Mouse (Mus musculus): ENCODE data around the gene Cd1d1.
"Not testable (repeated sequence)": the region's sequence is repeated elsewhere in the genome, so short reads cannot be mapped to it uniquely, and the experiment has no call there.

Cd1d1 gene

DNA sequence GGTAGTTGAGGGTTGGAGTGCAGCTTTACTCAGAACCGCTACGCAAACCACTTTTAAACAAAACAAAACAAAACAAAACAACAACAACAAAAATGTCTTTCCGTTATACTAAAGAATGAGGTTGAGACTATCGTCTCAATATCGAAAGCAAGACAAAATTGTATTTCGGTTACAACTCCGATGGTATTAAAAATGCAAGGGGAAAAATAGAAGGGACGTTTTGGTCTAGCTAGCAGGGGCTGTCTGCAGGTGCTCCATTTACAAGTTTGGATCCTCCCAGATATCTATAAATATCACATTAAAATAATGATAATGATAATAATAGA is at the start of gene Cd1d1:
Cd1d1 (minus strand) TSS at position 27 of the 326 bp plus-strand sequence.
- DNase-seq (ENCODE audit: low spot score) = no peak

DNA sequence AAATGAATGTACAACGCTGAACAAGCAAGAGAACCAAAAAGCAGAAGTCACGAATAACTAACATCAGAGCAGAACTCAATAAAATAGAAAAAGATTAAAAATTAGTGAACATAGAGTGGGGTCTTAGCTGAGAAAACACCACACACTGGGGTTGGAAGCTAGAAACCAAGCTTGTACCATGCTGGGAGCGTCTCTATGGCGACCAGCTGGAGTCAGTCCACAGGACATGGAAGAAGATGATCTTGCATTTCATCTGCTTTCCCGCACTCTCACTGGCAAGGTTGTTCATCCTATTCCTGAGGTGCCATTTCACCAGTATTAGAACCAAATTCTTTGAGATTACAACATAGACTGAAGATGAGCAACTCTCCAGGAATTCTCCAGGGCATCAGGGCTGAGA is 48.6 kb upstream of the Cd1d1 start:
- DNase-seq (ENCODE audit: low spot score) = no peak

DNA sequence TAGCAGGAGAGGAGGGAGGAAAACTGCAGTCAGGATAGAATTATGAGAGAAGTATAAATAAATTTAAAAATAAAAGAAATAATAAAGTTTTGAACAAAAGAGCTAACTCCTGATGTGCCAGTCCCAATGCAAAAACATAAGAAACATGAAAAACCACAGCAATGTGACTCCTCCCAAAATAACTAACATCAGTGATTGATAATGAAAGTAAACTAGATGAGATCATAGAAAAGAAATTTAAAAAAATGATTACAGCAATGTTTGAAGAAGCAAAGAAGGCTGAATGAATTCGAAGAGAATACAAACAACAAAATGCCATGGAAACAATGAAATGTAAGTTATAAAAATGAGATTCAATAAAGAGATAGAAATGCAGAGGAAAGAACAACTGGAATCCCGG is 42.5 kb upstream of the Cd1d1 start:
- DNase-seq (ENCODE audit: low spot score) = no peak

DNA sequence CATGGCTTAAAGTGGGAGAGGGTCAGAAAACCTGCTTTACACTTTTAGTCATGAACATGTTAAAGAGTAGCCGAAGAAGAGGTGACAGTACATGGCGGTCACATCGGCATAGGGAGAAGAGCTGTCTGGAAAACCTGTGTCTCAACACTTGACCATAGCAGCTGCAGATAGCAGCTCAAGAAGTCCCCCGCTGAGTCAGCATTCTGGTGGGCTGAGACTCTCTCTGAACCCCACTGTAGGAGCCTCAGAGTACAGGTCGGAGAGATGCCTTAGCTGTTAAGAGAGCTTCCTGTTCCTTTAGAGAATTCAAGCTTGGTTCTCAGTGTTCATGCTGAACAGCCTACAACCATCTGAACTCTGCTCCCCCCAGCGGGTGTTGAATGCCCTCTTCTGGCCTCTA is 39.3 kb upstream of the Cd1d1 start:
- DNase-seq (ENCODE audit: low spot score) = no peak

DNA sequence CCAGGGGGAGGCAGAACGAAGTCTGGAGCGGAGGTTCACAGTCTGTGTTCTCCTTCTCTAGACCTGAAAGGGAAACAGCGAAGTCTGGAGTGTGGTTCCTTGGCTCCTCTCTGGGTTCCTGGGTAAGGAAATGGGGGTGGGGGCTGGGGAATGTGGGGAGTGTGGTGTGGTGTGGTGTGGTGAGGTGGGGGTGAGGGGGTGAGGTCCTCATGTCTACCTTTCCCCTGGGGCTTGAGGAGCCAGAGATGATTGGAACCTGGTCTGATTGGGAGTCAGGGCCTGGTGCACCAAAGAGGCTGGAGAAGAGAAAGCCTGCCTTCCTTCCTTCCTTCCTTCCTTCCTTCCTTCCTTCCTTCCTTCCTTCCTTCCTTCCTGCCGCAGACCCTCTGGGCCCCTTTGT is 34.8 kb upstream of the Cd1d1 start:
- DNase-seq (ENCODE audit: low spot score) = no peak

DNA sequence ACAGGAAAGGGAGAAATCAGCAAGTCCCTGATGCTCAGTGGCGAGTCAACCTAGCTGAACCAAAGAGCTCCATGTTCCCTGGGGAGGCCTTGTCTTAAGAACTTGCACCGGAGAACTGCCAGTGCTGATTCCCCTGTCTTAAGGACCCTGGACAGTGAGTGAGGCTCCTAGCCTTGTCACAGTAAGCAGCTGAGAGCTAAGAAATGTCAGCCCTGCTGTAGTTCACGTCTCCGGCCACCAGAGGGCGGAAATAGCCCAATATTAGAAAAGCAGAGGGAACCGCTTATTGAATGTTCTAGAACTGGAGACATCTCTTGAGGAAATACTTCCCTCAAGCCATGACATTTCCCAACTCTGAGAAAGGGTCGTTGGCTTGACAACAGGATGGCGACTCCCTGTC is 34.1 kb upstream of the Cd1d1 start:
- DNase-seq (ENCODE audit: low spot score) = peak; percentile 84

DNA sequence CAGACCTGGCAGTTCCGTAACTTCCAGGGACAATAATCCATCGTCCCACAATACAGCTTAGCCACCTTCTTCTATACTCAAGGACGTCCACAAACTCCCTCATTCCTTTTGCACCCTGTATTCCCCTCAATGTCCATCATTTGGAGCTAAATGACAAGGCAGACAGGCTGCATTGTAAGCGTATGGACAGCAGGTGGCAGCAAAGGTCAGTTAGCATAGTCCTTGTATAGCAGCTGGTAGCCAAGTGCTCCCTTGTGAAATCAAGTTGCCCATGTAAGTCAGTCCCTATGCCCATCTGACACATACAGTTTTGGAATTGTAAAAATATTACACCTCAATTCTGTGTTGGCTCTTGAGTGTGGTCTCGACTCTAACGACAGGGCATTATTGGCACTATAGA is 31.6 kb upstream of the Cd1d1 start:
- DNase-seq (ENCODE audit: low spot score) = peak; percentile 53

DNA sequence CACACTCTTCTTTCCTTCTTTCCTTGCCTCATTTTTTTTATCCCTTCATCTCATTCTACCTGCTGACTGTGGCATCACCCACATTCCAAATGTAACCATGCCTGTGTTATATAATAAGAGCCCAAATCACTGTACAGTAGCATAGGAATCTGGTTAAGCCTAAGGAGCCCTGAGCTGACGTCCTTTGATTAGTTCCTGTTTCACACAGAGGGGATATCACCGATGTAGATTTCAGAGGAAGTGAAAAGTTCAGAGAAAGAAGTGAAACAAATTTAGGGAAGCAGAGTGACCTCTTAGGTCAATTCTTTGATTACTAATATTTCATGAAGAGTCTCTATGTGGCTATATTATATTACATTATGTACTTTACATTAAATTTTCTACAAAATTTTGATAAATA is 18.5 kb upstream of the Cd1d1 start:
- DNase-seq (ENCODE audit: low spot score) = no peak

DNA sequence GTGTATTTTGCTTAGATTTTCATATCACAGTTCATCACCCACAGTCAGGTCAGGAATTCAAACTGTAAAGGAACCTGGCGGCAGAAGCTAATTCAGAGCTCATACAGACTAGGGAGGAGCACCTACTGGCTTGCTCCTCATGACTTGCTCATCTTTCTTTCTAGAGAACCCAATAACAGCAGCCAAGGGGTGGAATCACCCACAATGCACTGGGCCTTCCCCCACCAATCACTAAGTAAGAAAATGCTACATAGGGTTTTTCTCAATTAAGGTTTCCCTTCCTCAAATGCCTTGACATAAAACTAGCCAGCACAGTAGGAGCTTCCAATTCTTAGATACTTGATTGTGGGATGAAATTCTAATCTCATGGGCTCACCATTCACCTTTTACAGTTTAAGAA is 17.8 kb upstream of the Cd1d1 start:
- no peak for DNase-seq (ENCODE audit: low spot score)

DNA sequence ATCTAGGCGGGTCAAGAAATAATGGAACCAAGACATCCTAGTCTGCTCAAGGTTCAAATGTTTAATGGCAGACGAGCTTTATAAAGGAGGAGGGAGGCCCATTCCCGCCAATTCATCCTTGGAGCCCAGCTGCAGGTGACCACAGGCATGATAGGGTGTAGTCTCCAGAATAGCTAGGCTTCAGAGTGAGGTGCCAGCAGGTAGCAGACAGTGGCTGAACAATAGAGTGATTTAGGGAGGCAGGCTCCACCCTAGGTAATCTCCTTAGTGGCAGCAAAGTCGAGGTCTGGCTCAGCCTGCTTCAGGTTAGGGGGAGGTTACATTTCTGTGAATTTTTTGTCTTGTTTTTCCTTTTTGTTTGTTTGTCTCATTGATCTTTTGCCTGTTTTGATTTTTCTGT is 16.7 kb upstream of the Cd1d1 start:
- no peak for DNase-seq (ENCODE audit: low spot score)

DNA sequence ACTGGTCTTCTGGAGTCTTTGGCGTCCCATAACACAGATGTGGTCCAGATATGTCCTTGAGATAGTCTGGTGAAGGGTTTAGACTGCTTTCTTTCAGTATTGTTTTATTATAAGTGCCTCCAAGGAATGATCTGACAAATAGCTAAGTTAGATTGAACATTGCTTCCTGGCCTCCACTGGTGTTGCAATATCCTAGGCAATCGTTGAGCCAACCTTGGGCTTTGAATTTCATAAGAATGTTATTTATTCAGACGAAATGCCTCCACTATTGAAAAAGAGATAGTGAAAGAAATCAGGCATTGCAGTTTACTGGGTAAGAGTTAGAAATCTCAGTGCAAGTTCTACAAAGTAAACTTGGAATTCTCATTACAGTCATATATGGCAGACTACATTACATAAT is 13.2 kb upstream of the Cd1d1 start:
- DNase-seq (ENCODE audit: low spot score) = not testable (repeated sequence)

DNA sequence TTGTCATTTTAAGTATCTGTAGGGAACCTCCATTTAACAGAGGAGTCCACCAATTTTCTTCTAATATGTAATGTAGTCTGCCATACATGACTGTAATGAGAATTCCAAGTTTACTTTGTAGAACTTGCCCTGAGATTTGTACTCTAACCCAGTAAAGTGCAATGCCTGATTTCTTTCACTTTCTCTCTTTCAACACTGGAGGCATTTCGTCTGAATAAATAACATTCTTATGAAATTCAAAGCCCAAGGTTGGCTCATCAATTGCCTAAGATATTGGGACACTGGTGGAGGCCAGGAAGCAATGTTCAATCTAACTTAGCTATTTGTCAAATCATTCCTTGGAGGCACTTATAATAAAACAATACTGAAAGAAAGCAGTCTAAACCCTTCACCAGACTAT is 9.0 kb upstream of the Cd1d1 start:
- not testable (repeated sequence) for DNase-seq (ENCODE audit: low spot score)

DNA sequence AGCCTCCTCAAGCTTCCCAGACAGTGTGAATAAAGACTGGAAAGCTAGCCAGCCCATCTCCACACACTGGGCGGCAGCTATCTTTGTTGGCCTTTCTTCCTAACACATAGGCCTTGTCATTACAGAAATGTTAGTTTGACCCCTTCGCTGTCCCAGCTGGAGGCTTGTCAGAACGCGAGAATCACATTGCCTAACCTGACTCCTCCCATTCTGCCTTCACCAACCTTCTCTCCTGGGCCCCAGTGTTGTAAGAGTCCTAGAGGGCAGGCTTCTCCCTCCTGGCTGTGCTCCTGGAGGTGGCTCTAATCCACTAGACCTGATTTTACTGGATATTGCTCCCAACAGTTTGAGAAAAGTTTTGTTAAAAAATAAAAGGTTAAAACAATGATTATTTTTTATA is 1.4 kb upstream of the Cd1d1 start:
- DNase-seq (ENCODE audit: low spot score) = no peak

DNA sequence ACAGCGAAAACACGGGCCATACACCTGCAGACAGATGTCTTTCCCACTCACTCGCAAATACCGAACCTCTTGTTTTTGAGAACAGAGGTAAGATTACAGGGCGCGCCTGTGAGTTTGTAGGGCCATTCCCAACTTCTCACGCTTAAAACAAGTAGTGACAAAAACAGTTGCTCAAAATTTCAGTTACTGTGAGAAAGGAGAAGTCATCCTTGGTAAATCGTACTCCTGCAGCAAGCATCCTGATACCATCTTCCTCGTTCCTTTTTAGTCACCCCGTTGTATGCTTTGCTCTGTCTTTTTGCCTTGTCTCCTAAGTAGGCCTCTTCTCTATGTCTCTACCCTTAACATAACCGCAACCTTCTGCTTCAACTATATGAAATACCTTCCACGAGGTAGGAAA is 810 bp upstream of the Cd1d1 start:
- no peak for DNase-seq (ENCODE audit: low spot score)

DNA sequence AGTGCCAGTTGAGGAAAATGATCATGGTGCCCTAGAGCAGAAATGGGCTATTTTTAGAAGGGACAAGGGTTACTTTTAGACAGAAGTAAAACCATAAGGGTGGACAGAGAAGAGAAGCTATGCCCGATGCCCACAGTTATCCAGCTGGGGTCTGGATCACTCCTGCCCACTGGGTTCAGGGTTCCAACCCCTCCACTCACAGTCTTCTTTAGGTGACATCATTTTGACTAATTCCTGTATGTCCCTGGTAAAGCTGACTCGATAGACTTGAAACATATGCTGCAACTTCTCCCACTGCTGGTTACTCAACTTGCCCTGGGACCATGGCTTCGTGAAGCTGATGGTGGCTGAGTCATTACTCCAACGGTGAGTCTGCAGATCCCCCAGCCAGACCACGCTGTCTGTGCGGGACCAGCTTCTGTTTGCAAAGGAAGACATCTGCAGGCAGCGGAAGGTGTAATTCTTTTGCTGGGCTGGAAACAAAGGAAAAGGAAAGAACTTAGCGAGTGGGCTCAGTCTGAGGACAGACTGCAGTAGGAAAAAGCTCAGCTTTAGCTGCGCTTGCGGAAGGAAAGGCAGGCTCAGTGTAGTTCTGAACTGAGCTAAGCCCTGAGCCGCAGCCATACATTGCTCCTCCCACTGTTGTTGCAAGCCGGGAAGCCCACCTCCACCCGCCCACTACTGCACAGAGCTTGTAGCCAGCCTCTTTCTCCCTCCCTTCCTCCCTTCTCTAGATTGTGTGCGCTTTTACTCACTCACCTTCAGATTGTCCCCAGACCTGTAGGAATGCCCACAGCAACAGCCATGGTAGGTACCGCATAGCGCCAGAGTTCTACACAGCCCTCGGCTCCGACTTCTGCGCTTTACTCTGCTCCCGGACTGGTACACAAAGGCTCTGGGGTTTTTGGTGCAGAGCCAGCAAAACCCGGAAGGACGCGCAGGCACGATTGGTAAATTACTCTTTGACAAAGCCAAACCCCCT is 517 bp downstream of the Cd1d1 start:
- peak; percentile 60 for DNase-seq (ENCODE audit: low spot score)

DNA sequence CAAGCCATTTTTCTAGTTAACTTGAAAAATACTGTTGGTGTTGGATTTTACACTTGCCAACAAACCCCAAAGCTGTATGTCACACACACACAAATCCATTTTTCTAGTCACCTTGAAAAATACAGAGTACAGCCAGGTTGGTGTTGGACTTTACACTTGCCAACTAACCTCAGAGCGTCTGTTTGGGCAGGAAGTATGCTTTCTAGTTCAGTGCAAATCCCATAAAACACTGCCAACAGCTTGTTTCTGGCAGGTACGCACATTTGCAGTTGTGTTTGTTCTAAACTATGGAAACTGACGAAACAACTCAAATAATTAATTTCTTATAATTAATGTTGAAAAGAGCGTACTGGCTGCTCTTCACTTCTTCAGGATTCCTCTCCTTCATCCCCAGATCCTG is 3.1 kb downstream of the Cd1d1 start:
- no peak for DNase-seq (ENCODE audit: low spot score)

DNA sequence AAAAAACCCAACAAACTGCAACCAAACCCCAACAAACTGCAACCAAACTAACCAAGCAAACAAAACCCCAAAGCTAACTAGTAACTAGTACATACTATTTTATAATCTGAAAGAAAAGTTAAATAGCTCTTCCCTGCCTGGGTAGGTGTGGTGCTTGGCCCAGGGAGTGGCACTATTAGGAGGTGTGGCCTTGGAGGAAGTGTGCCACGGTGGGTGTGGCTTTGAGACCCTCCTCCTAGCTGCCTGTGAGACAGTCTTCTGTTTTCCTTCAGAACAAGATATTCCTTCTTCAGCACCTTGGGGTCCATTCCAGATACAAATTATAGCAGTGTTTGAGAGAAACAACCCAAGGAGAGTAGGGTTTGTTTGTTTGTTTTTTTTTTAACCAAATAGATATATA is 3.9 kb downstream of the Cd1d1 start:
- no peak for DNase-seq (ENCODE audit: low spot score)

DNA sequence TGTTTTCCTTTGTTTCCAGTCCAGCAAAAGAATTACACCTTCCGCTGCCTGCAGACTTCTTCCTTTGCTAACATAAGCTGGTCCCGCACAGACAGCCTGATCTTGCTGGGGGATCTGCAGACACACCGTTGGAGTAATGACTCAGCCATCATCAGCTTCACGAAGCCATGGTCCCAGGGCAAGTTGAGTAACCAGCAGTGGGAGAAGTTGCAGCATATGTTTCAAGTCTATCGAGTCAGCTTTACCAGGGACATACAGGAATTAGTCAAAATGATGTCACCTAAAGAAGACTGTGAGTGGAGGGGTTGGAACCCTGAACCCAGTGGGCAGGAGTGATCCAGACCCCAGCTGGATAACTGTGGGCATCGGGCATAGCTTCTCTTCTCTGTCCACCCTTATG is 12.3 kb downstream of the Cd1d1 start:
- DNase-seq (ENCODE audit: low spot score) = not testable (repeated sequence)

DNA sequence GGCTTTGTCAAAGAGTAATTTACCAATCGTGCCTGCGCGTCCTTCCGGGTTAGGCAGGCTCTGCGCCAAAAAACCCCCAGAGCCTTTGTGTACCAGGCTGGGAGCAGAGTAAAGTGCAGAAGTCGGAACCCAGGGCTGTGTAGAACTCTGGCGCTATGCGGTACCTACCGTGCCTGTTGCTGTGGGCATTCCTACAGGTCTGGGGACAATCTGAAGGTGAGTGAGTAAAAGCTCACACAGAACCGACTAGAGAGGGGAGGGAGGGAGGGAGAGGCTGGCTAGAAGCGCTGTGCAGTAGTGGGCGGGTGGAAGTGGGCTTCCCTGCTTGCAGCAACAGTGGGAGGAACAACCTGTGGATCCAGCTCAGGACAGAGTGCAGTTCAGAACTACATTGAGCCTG is 12.8 kb downstream of the Cd1d1 start:
- no peak for DNase-seq (ENCODE audit: low spot score)

DNA sequence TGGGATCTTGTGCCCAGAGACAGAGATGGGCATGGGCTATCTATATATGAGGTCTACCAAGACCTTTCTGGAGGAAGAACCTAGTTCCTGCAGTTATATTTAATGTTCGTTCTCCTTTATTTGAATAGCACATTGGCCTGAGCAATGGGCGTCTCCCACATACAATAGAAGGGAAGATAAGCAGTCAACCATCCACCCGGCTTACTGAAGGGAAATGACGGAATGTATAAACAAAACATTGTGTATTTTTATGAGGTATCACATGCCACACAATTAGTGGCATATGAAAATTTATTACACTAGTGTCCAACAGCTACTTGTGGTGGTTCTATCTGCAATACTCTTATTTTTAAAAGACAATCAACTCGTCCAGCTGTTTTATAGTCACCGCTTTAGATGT is 15.9 kb downstream of the Cd1d1 start:
- no peak for DNase-seq (ENCODE audit: low spot score)

DNA sequence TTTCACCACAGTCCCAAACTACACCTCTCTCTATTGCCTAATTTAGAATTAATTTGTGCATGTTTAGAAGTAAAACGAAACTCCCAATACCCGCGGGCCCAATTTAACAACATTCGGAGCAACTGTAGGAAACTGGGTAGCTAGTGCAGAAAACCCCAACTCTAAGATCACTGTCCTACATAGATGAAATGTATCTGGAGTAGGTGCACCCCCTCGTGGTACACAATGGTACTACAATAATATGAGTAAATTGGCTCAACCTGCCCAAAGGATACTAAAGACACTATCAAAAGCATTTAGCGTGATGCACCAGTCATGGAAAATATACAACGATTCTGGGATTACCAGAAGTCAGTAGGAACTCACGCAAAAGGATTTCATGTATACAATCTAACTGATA is 22.7 kb downstream of the Cd1d1 start:
- peak; percentile 49 for DNase-seq (ENCODE audit: low spot score)

DNA sequence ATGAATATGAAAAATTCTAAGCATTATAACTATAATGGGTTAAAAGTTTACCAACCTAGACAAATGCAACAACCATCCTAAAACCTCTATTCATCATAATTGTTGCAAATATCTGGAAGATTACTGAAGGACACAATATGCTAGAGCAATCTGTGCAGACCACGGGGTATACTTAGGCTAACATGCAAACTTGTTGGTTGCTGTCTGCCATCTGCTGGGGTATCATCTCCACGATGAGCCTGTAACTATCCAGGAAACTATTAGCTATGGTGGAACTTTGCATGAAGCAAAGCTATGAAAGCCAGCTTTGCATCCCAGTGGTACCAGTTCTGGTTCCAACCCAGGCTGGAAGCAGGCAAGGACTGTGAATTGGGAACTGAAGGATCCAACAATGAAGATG is 24.1 kb downstream of the Cd1d1 start:
- DNase-seq (ENCODE audit: low spot score) = no peak

DNA sequence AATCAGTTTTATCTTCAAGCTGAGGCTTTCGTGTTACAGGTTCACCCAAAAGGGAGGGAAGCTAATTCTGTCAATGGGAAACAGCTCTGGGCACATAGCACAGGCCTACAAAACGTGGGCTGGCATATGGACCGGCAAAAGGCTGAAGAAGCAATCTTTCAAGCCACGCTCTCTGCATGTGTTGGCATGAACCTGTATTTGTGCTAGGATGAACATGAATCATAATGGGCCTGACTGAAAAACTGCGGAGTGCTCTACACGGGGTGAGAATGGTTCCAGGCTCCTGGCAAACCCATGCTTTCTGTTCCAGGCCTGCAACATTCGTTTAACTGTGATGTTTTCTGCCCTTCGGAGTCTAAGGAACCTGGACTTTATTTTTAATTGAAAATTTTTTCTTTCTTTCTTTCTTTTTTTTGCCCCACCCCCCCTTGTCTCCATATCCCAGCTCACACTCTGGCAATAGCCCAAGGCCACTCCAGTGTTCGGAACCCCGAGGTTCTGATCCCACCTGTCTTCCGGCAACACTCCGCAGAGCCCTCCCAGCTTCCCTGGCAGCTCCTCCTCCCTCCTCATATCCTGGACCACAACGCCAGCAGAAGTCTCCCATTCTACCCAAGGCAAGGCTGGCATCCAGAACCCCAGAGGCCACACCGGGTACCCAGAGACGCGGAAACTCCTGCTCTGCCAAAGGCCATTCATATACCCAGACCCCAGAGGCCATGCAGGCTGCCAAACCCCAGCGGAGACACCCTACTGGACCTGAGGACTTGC is 36.4 kb downstream of the Cd1d1 start:
- DNase-seq (ENCODE audit: low spot score) = no peak

DNA sequence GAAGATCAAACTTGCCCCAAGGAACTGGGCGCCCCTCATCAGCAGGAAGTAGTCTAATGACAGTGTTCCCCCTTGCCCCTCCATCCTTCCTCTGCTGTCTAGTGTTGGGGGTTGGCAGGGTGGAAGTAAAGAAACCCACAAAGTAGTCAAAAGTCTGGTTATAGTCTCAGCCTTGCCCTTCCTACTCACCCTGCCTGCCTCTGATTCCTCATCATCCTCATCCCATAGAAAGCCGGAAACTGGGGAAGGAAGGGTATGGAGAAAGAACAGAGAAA is 37.9 kb downstream of the Cd1d1 start:
- no peak for DNase-seq (ENCODE audit: low spot score)

Measured in urinary bladder, postnatal 25 days (tissue).